ENCODE assay signal across 9 mouse cellular contexts in genomic region chr2:128078859-128079258, GRCm38 (mm10). TPM values are rescaled to one million over a fixed set of nuclear protein-coding genes. Genes with fewer than 3 reads are reported as not detected.
DNase-seq lines count a peak whose midpoint lies in the region; ATAC-seq and TF ChIP-seq lines count a peak whose summit lies in the region.
"Had no signal": no experiment of that assay in that cellular context is flagged by ENCODE, and none has a peak within 500 bp of the region (broad histone marks: within the 10 kb centered on the region; RNA-seq: fewer than 3 reads in every experiment).

No protein-coding gene starts in this region.

- no peak overlapping the region for H3K27ac ChIP-seq in liver, adult 2 months (replicated peaks; ENCODE audit: insufficient read depth, low read depth, low read length)
- H3K27ac ChIP-seq in liver, embryonic 11.5 days (ENCODE audit: low read depth, low read length) = no peak overlapping the region
- H3K27ac ChIP-seq in heart, embryonic 16.5 days (ENCODE audit: low read length) = no peak overlapping the region
- H3K27ac ChIP-seq in liver, embryonic 14.5 days = no peak overlapping the region
- H3K27ac ChIP-seq: neural tube, embryonic 12.5 days had no signal

- TF ChIP-seq POLR2A in liver, adult 2 months (IDR thresholded peaks at IDR 0.05; ENCODE audit: extremely low read depth, insufficient read depth, low read length) = no peak

- TF ChIP-seq EP300 in liver, embryonic 14.5 days (IDR thresholded peaks at IDR 0.05; ENCODE audit: low read depth) = no peak

- no peaks in the 10 kb centered on the region for H3K4me1 ChIP-seq in liver, adult 2 months (ENCODE audit: control insufficient read depth, insufficient read depth, low read length)
- H3K4me1 ChIP-seq in liver, embryonic 11.5 days (replicated peaks; ENCODE audit: control insufficient read depth, insufficient read depth, low read length) = peaks cover under 1% of the 10 kb centered on the region; the same call in 1 of the 2 replicates
- no peaks in the 10 kb centered on the region; the same call in 1 of the 2 replicates for H3K4me1 ChIP-seq in heart, embryonic 16.5 days (ENCODE audit: control insufficient read depth, insufficient read depth, low read length)
- peaks cover 0 to under 1% of the 10 kb centered on the region in 2 experiments; a peak in 2 of 4 replicates for H3K4me1 ChIP-seq in liver, embryonic 14.5 days (replicated peaks; ENCODE audit: control insufficient read depth in 2 of 2, insufficient read depth in 2 of 2, low read length in 1 of 2)
- H3K4me1 ChIP-seq: neural tube, embryonic 12.5 days had no signal

- TF ChIP-seq CTCF in liver, adult 2 months (IDR thresholded peaks at IDR 0.05; ENCODE audit: low read depth, low read length) = peak; percentile 57
- TF ChIP-seq CTCF in liver, embryonic 14.5 days (IDR thresholded peaks at IDR 0.05; ENCODE audit: low read depth) = peak; percentile 67

- no peaks in the 10 kb centered on the region for H3K36me3 ChIP-seq in liver, adult 2 months (ENCODE audit: control insufficient read depth, insufficient read depth, low read length)
- no peaks in the 10 kb centered on the region for H3K36me3 ChIP-seq in liver, embryonic 11.5 days (ENCODE audit: control insufficient read depth, insufficient read depth, low read length)
- H3K36me3 ChIP-seq in heart, embryonic 16.5 days (ENCODE audit: control insufficient read depth, insufficient read depth) = no peaks in the 10 kb centered on the region
- no peaks in the 10 kb centered on the region for H3K36me3 ChIP-seq in liver, embryonic 14.5 days (replicated peaks; ENCODE audit: control insufficient read depth, insufficient read depth, low read depth)
- H3K36me3 ChIP-seq: neural tube, embryonic 12.5 days had no signal

- intact Hi-C loops in left cerebral cortex, postnatal 10 days (cut with DNase I) = no loop called here

- no peak overlapping the region for H3K9ac ChIP-seq in liver, adult 2 months (ENCODE audit: low read depth, low read length)
- no peak overlapping the region for H3K9ac ChIP-seq in liver, embryonic 11.5 days (ENCODE audit: low read depth, low read length)
- H3K9ac ChIP-seq in heart, embryonic 16.5 days (ENCODE audit: low read length) = no peak overlapping the region
- no peak overlapping the region for H3K9ac ChIP-seq in liver, embryonic 14.5 days (replicated peaks)
- H3K9ac ChIP-seq: neural tube, embryonic 12.5 days had no signal

- H3K9me3 ChIP-seq in liver, embryonic 11.5 days (ENCODE audit: control insufficient read depth, low read length) = no peaks in the 10 kb centered on the region
- H3K9me3 ChIP-seq in heart, embryonic 16.5 days (replicated peaks; ENCODE audit: control insufficient read depth, low read length) = peaks cover 3% of the 10 kb centered on the region
- H3K9me3 ChIP-seq in liver, embryonic 14.5 days (ENCODE audit: control insufficient read depth, low read length) = no peaks in the 10 kb centered on the region
- H3K9me3 ChIP-seq: neural tube, embryonic 12.5 days had no signal

- ATAC-seq in liver, embryonic 11.5 days (replicated peaks; ENCODE audit: low FRiP score) = no peak
- peak; percentile 43 for ATAC-seq in activated CD4-positive, CD25-positive, alpha-beta regulatory T cell, adult 4 months
- peak; percentile 69; the same call in 1 of the 2 replicates for ATAC-seq in heart, embryonic 16.5 days (replicated peaks; ENCODE audit: extremely low read depth, insufficient read depth, low FRiP score)
- ATAC-seq in liver, embryonic 14.5 days (ENCODE audit: insufficient read depth) = no peak

- H3K79me2 ChIP-seq in liver, adult 2 months (ENCODE audit: control insufficient read depth, insufficient read depth, low read length) = no peaks in the 10 kb centered on the region

- H3K27me3 ChIP-seq in liver, adult 2 months (ENCODE audit: control insufficient read depth, insufficient read depth, low read length) = no peaks in the 10 kb centered on the region
- no peaks in the 10 kb centered on the region for H3K27me3 ChIP-seq in liver, embryonic 11.5 days (replicated peaks; ENCODE audit: control insufficient read depth, insufficient read depth, low read length)
- no peaks in the 10 kb centered on the region for H3K27me3 ChIP-seq in heart, embryonic 16.5 days (ENCODE audit: control insufficient read depth, insufficient read depth, low read length)
- H3K27me3 ChIP-seq in liver, embryonic 14.5 days (ENCODE audit: control insufficient read depth, insufficient read depth, low read length) = no peaks in the 10 kb centered on the region
- H3K27me3 ChIP-seq: neural tube, embryonic 12.5 days had no signal

- 52% methylated on average over 5 of the region's 5 CpGs for WGBS in liver, adult 2 months
- WGBS in liver, embryonic 11.5 days = 43% methylated on average over 5 of the region's 5 CpGs
- WGBS in heart, embryonic 16.5 days = 31% methylated on average over 5 of the region's 5 CpGs
- 49% methylated on average over 5 of the region's 5 CpGs for WGBS in liver, embryonic 14.5 days (ENCODE audit: insufficient replicate concordance)

- no peak for DNase-seq in liver, adult 2 months (ENCODE audit: extremely low read depth, low read depth, low spot score)
- no peak for DNase-seq in liver, embryonic 11.5 days (ENCODE audit: low spot score)
- DNase-seq in liver, embryonic 14.5 days (ENCODE audit: low read depth in 3 of 3, low spot score in 3 of 3) = no peak
- DNase-seq in thymus, postnatal 25 days = peak; percentile 67
- no peak for DNase-seq in left cerebral cortex, postnatal 10 days (ENCODE audit: extremely low spot score in 1 of 2, low spot score in 2 of 2)
- DNase-seq in frontal cortex, postnatal 36 days (ENCODE audit: low spot score in 2 of 2) = no peak

- H3K4me2 ChIP-seq in liver, embryonic 11.5 days = no peak overlapping the region
- H3K4me2 ChIP-seq in heart, embryonic 16.5 days (ENCODE audit: low read depth, low read length) = no peak overlapping the region
- H3K4me2 ChIP-seq in liver, embryonic 14.5 days (ENCODE audit: low read depth) = no peak overlapping the region
- H3K4me2 ChIP-seq: neural tube, embryonic 12.5 days had no signal

- no peak overlapping the region for H3K4me3 ChIP-seq in liver, adult 2 months (ENCODE audit: insufficient read depth, low read depth, low read length)
- H3K4me3 ChIP-seq in liver, embryonic 11.5 days (ENCODE audit: low read depth, low read length) = no peak overlapping the region
- no peak overlapping the region for H3K4me3 ChIP-seq in heart, embryonic 16.5 days (ENCODE audit: low read length)
- no peak overlapping the region for H3K4me3 ChIP-seq in liver, embryonic 14.5 days (ENCODE audit: insufficient read depth in 1 of 2, low read depth in 2 of 2, low read length in 2 of 2)
- H3K4me3 ChIP-seq: neural tube, embryonic 12.5 days had no signal

RNA-seq across cellular contexts. Expression of gene Bcl2l11, which starts 47.0 kb away (rescaled TPM):
- 4.0 and 7.0 TPM in 2 replicates for total RNA-seq in liver, adult 2 months (2014; rRNA removed)
- 2.7 and 2.8 TPM in 2 replicates for polyA plus RNA-seq in liver, adult 2 months (2012; rRNA removed)
- polyA plus RNA-seq in liver, embryonic 11.5 days (2014; fragmentation: Nextera tagmentation; extraction: Ambion mirVana) = 15.1 and 15.3 TPM in 2 replicates
- 10 to 100 TPM; 15.4 to 23.8 TPM for polyA plus RNA-seq in activated CD4-positive, CD25-positive, alpha-beta regulatory T cell, adult 4 months (2017; shearing (Covaris generic))
- 20.4 and 23.2 TPM in 2 replicates for polyA plus RNA-seq in heart, embryonic 16.5 days (2015; fragmentation: Nextera tagmentation; extraction: Ambion mirVana)
- polyA plus RNA-seq in liver, embryonic 14.5 days (2012; rRNA removed) = 4.5 and 5.0 TPM in 2 replicates
- polyA plus RNA-seq in liver, embryonic 14.5 days (2014; fragmentation: Nextera tagmentation; extraction: Ambion mirVana) = 3.3 and 4.0 TPM in 2 replicates
- total RNA-seq in left cerebral cortex, postnatal 10 days (2021) = 10 to 100 TPM in 1 of 2 experiments, 1 to 10 TPM in 1; 9.5 to 10.7 TPM

Comparison
In these comparisons a context has a peak if more than half of its experiments do, and no peak if none do; other contexts are left out.
1. ATAC-seq: peak in activated CD4-positive, CD25-positive, alpha-beta regulatory T cell, adult 4 months (single experiment) and heart, embryonic 16.5 days (single experiment); none in liver, embryonic 11.5 days (single experiment) and liver, embryonic 14.5 days (single experiment).